Mouse (Mus musculus): ENCODE results near the gene Rps6kc1. TPM values are rescaled to one million over a fixed set of nuclear protein-coding genes. Genes with fewer than 3 reads are reported as not detected.

The Rps6kc1 gene
- 10.7 and 10.8 TPM in 2 replicates for polyA plus RNA-seq (2014; fragmentation: Nextera tagmentation; extraction: Ambion mirVana)

DNA sequence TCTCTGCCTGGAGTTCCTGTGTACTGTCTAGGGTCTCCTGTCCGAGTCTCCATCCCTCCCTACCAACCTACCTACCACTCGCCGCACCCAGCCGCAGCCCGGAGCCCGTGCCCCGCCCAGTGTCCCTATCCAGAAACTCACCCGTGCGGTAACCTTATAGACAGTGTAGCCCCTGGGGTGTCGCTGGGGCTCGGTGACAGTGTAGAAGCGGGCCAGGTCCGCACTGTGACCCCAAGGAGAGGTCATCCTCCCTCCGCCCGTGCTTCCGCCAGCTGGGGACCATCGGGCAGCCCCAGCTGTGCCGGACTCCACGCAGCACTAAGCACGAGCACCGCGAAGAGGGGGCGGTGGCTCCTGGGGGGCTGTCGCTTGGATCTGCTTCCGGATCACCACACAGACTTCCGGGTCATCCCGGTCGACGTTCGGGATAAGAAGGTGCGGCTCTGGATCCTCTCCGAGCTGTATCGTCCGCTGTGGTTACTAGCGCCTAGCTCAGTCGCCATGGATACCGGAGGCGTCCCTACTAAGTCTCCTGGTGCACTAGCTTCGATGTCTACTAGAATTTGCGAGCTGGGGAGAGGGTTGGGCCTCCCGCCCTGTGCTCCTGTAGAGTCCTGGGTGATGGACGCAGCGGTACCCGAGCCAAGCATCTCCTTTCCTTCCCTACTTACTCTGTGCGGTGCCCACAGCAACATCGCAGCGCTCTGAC lies at the start of gene Rps6kc1:
Gene Rps6kc1 (minus strand): TSS at position 356 of the 709 bp plus-strand sequence.
- H3K4me3 ChIP-seq (ENCODE audit: control insufficient read depth in 1 of 2, insufficient read depth in 1 of 2, low read depth in 1 of 2, low read length in 2 of 2) = peak within 1 kb of the TSS; percentile 60 to 94
- peak; percentile 85 for ATAC-seq (ENCODE audit: insufficient number of reproducible peaks, insufficient read depth, low FRiP score, low read depth)
- H3K4me1 ChIP-seq (ENCODE audit: control insufficient read depth in 2 of 2, insufficient read depth in 2 of 2, low read length in 2 of 2) = peaks cover 3 to 11% of the 10 kb centered on the region in 2 experiments; a peak in 3 of 4 replicates
- H3K4me2 ChIP-seq (ENCODE audit: low read length) = peak within 1 kb of the TSS; percentile 93
- H3K27ac ChIP-seq (replicated peaks in 1 of 2; ENCODE audit: control insufficient read depth in 1 of 2, insufficient read depth in 1 of 2, low read depth in 2 of 2, low read length in 2 of 2) = peak within 1 kb of the TSS in 1 of 2 experiments; percentile 33; a peak in 2 of 4 replicates
- H3K36me3 ChIP-seq (ENCODE audit: control insufficient read depth, insufficient read depth, low read length) = no peaks in the 10 kb centered on the region
- H3K9ac ChIP-seq (ENCODE audit: low read length) = peak within 1 kb of the TSS; percentile 87
- WGBS = under 1% methylated on average over 47 of the region's 47 CpGs
- H3K9me3 ChIP-seq (ENCODE audit: control insufficient read depth, low read length) = no peaks in the 10 kb centered on the region
- no peaks in the 10 kb centered on the region for H3K27me3 ChIP-seq (ENCODE audit: control insufficient read depth, insufficient read depth, low read length)

DNA sequence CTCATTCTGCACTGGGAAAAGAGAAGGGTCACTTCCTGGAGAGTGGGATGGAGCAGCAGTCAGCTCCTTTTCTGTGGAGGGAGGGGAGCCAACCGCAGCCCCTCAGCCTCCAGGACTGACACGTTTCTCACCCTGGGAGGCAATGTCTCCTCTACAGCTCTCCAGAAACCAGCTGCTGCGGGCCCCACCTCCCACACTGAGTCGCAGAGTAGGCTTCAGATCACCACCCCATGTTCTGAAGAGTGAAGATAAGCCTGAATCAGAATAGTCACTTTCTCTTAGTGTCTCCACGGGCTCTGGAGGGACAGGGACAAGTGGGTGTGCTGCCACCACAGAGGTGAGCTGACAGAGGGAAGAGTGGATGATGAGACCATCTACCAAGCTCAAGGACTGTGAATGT lies 47.3 kb upstream of the Rps6kc1 start:
- peaks cover 98% of the 10 kb centered on the region for H3K36me3 ChIP-seq (ENCODE audit: control insufficient read depth, insufficient read depth, low read length)
- H3K4me2 ChIP-seq (ENCODE audit: low read length) = no peak overlapping the region
- no peak for ATAC-seq (ENCODE audit: insufficient number of reproducible peaks, insufficient read depth, low FRiP score, low read depth)
- no peak overlapping the region for H3K4me3 ChIP-seq (ENCODE audit: control insufficient read depth in 1 of 2, insufficient read depth in 1 of 2, low read depth in 1 of 2, low read length in 2 of 2)
- no peaks in the 10 kb centered on the region for H3K9me3 ChIP-seq (ENCODE audit: control insufficient read depth, low read length)
- no peaks in the 10 kb centered on the region for H3K27me3 ChIP-seq (ENCODE audit: control insufficient read depth, insufficient read depth, low read length)
- H3K27ac ChIP-seq (replicated peaks in 1 of 2; ENCODE audit: control insufficient read depth in 1 of 2, insufficient read depth in 1 of 2, low read depth in 2 of 2, low read length in 2 of 2) = peak overlapping the region in 1 of 2 experiments; percentile 51; a peak in 2 of 4 replicates
- 35% methylated on average over 5 of the region's 5 CpGs for WGBS
- no peak overlapping the region for H3K9ac ChIP-seq (ENCODE audit: low read length)
- H3K4me1 ChIP-seq (ENCODE audit: control insufficient read depth in 2 of 2, insufficient read depth in 2 of 2, low read length in 2 of 2) = peaks cover 20 to 23% of the 10 kb centered on the region in 2 experiments

DNA sequence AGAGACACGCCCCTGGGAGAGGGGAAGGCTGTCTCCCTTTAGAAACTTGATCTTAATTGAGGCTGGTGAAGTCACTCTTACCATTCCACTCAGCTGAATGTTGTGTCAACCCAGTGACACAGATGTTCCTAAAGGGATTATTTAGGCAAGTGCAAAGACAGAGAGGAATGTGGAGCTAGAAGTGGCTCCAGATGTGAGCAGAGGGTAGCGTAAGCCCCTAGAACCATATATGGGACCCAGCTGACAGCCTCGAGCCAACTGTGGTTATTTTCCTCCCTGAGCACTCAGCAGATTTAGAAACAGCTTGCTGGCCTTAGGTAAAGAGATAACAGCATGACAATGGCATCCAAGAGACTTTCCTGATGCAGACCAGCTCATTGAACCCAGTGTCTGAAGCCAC lies 41.4 kb upstream of the Rps6kc1 start:
- H3K36me3 ChIP-seq (ENCODE audit: control insufficient read depth, insufficient read depth, low read length) = peaks cover 91% of the 10 kb centered on the region
- peak; percentile 73 for ATAC-seq (ENCODE audit: insufficient number of reproducible peaks, insufficient read depth, low FRiP score, low read depth)
- H3K9me3 ChIP-seq (ENCODE audit: control insufficient read depth, low read length) = no peaks in the 10 kb centered on the region
- peak overlapping the region; percentile 23; the same call in 1 of the 2 replicates for H3K4me2 ChIP-seq (ENCODE audit: low read length)
- H3K4me1 ChIP-seq (ENCODE audit: control insufficient read depth in 2 of 2, insufficient read depth in 2 of 2, low read length in 2 of 2) = peaks cover 31 to 35% of the 10 kb centered on the region in 2 experiments
- H3K4me3 ChIP-seq (ENCODE audit: control insufficient read depth in 1 of 2, insufficient read depth in 1 of 2, low read depth in 1 of 2, low read length in 2 of 2) = no peak overlapping the region
- H3K27ac ChIP-seq (replicated peaks in 1 of 2; ENCODE audit: control insufficient read depth in 1 of 2, insufficient read depth in 1 of 2, low read depth in 2 of 2, low read length in 2 of 2) = peak overlapping the region; percentile 85 to 87
- no peaks in the 10 kb centered on the region for H3K27me3 ChIP-seq (ENCODE audit: control insufficient read depth, insufficient read depth, low read length)
- 28% methylated on average over 3 of the region's 3 CpGs for WGBS
- H3K9ac ChIP-seq (ENCODE audit: low read length) = peak overlapping the region; percentile 35

DNA sequence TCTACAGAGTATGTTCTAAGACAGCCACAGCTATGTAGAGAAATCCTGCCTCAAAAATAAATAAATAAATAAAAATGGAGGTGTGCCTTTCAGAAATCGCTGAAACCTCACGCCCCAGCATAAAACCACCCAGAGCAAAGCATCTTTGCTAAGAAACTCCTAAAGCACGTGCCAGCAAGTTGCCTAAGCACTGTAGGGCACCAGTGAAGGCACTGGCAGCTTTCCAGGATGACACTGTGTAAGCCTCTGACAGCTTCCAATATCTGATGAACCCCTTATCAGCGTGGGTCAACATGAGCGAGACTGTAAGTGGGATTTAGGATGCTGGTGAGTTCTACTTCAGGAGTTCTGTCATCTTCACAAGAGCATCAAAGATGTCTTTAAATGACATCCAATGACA lies 39.4 kb upstream of the Rps6kc1 start:
- ATAC-seq (ENCODE audit: insufficient number of reproducible peaks, insufficient read depth, low FRiP score, low read depth) = no peak
- no peak overlapping the region for H3K27ac ChIP-seq (replicated peaks in 1 of 2; ENCODE audit: control insufficient read depth in 1 of 2, insufficient read depth in 1 of 2, low read depth in 2 of 2, low read length in 2 of 2)
- no peak overlapping the region for H3K4me3 ChIP-seq (ENCODE audit: control insufficient read depth in 1 of 2, insufficient read depth in 1 of 2, low read depth in 1 of 2, low read length in 2 of 2)
- peaks cover 93% of the 10 kb centered on the region for H3K36me3 ChIP-seq (ENCODE audit: control insufficient read depth, insufficient read depth, low read length)
- H3K27me3 ChIP-seq (ENCODE audit: control insufficient read depth, insufficient read depth, low read length) = no peaks in the 10 kb centered on the region
- H3K9ac ChIP-seq (ENCODE audit: low read length) = no peak overlapping the region
- H3K4me2 ChIP-seq (ENCODE audit: low read length) = no peak overlapping the region
- H3K9me3 ChIP-seq (ENCODE audit: control insufficient read depth, low read length) = no peaks in the 10 kb centered on the region
- WGBS = 51% methylated on average over 5 of the region's 5 CpGs
- peaks cover 31 to 35% of the 10 kb centered on the region in 2 experiments for H3K4me1 ChIP-seq (ENCODE audit: control insufficient read depth in 2 of 2, insufficient read depth in 2 of 2, low read length in 2 of 2)

DNA sequence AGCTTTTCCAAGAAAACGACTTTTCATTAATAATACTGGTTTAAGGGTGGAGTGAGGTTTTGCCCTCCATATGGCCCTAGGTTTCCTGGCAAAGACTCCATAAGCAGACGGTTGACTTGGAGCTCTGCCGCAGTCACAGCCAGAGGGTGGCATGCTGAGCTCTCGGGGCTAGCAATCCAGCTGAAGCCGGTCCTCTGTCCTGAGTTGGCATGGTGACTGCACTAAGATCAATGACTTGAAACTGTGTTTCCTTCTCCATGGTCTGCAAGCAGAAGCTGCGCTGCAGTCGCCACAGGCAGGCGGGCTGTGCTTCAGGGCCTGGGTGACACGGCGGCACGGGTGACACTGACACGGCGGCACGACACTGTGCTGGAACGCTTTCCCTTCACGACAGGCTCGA lies 37.3 kb upstream of the Rps6kc1 start:
- WGBS = 82% methylated on average over 17 of the region's 17 CpGs
- ATAC-seq (ENCODE audit: insufficient number of reproducible peaks, insufficient read depth, low FRiP score, low read depth) = no peak
- Histone ChIP-seq H3K27me3 (ENCODE audit: control insufficient read depth, insufficient read depth, low read length) (no peaks in the 10 kb centered on the region), H3K27ac (replicated peaks in 1 of 2; ENCODE audit: control insufficient read depth in 1 of 2, insufficient read depth in 1 of 2, low read depth in 2 of 2, low read length in 2 of 2) (no peak overlapping the region), H3K4me1 (ENCODE audit: control insufficient read depth in 2 of 2, insufficient read depth in 2 of 2, low read length in 2 of 2) (peaks cover 16 to 19% of the 10 kb centered on the region in 2 experiments), H3K9ac (ENCODE audit: low read length) (no peak overlapping the region), H3K4me3 (ENCODE audit: control insufficient read depth in 1 of 2, insufficient read depth in 1 of 2, low read depth in 1 of 2, low read length in 2 of 2) (no peak overlapping the region), H3K4me2 (ENCODE audit: low read length) (no peak overlapping the region), H3K9me3 (ENCODE audit: control insufficient read depth, low read length) (no peaks in the 10 kb centered on the region), H3K36me3 (ENCODE audit: control insufficient read depth, insufficient read depth, low read length) (peaks cover 89% of the 10 kb centered on the region)

DNA sequence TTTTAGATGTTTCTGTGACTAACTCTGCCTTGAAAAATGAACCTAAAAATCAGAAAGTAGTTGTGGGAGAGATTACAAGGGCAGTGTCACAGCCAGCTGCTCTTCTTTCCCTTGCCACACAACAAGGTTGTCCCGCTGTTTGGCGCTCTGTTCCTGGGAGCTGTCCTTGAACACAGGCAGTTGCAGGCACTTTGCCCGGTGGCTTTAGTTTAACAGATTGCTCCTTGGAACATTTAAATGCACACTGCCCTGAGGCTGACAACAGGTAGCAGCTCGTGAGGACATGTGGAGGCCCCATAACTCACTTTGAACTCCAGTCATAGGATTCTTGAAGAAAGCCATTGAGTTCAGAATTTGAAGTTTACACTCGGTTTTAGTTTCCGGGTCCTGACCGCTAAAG lies 36.9 kb upstream of the Rps6kc1 start:
- H3K4me1 ChIP-seq (ENCODE audit: control insufficient read depth in 2 of 2, insufficient read depth in 2 of 2, low read length in 2 of 2) = peaks cover 12 to 15% of the 10 kb centered on the region in 2 experiments
- WGBS = 84% methylated on average over 7 of the region's 7 CpGs
- H3K4me2 ChIP-seq (ENCODE audit: low read length) = no peak overlapping the region
- no peak for ATAC-seq (ENCODE audit: insufficient number of reproducible peaks, insufficient read depth, low FRiP score, low read depth)
- H3K9ac ChIP-seq (ENCODE audit: low read length) = no peak overlapping the region
- no peak overlapping the region for H3K27ac ChIP-seq (replicated peaks in 1 of 2; ENCODE audit: control insufficient read depth in 1 of 2, insufficient read depth in 1 of 2, low read depth in 2 of 2, low read length in 2 of 2)
- no peaks in the 10 kb centered on the region for H3K9me3 ChIP-seq (ENCODE audit: control insufficient read depth, low read length)
- no peaks in the 10 kb centered on the region for H3K27me3 ChIP-seq (ENCODE audit: control insufficient read depth, insufficient read depth, low read length)
- peaks cover 89% of the 10 kb centered on the region for H3K36me3 ChIP-seq (ENCODE audit: control insufficient read depth, insufficient read depth, low read length)
- H3K4me3 ChIP-seq (ENCODE audit: control insufficient read depth in 1 of 2, insufficient read depth in 1 of 2, low read depth in 1 of 2, low read length in 2 of 2) = no peak overlapping the region

DNA sequence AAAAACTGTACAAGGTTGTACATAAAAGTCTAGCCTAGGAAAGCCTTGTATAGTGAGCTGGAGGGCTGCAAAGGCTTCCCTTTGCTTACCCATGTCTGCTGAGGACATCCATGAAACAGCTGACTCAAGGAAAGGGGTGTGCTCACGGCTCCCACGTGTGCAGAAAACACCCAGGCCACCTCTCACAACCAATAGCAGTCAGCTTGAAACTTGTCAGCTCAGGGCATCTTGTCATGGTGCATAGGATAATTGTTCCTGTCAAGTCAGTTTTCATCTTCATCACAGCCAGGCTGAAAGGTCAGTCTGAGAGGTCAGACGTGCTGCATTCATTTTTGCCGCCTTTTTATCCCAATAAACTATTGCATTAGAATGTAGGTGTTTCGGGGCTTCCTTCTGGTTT lies 36.4 kb upstream of the Rps6kc1 start:
- Histone ChIP-seq H3K9me3 (ENCODE audit: control insufficient read depth, low read length) (no peaks in the 10 kb centered on the region), H3K9ac (ENCODE audit: low read length) (no peak overlapping the region), H3K27me3 (ENCODE audit: control insufficient read depth, insufficient read depth, low read length) (no peaks in the 10 kb centered on the region), H3K36me3 (ENCODE audit: control insufficient read depth, insufficient read depth, low read length) (peaks cover 91% of the 10 kb centered on the region), H3K4me3 (ENCODE audit: control insufficient read depth in 1 of 2, insufficient read depth in 1 of 2, low read depth in 1 of 2, low read length in 2 of 2) (no peak overlapping the region), H3K4me2 (ENCODE audit: low read length) (no peak overlapping the region), H3K27ac (replicated peaks in 1 of 2; ENCODE audit: control insufficient read depth in 1 of 2, insufficient read depth in 1 of 2, low read depth in 2 of 2, low read length in 2 of 2) (no peak overlapping the region), H3K4me1 (ENCODE audit: control insufficient read depth in 2 of 2, insufficient read depth in 2 of 2, low read length in 2 of 2) (peaks cover 9 to 12% of the 10 kb centered on the region in 2 experiments)
- ATAC-seq (ENCODE audit: insufficient number of reproducible peaks, insufficient read depth, low FRiP score, low read depth) = no peak
- WGBS = 78% methylated on average over 5 of the region's 5 CpGs
